10 mouse cellular contexts compared by ENCODE assay signal in genomic region chr7:101620373-101620772, GRCm38 (mm10). TPM values are rescaled to one million over a fixed set of nuclear protein-coding genes. Genes with fewer than 3 reads are reported as not detected.
DNase-seq lines count a peak whose midpoint lies in the region; ATAC-seq and TF ChIP-seq lines count a peak whose summit lies in the region.
"Had no signal": no experiment of that assay in that cellular context is flagged by ENCODE, and none has a peak within 500 bp of the region (broad histone marks: within the 10 kb centered on the region; RNA-seq: fewer than 3 reads in every experiment).

No protein-coding gene starts in this region.

- peak; percentile 79 for TF ChIP-seq CTCF in lung, postnatal 0 days (IDR thresholded peaks at IDR 0.05)
- TF ChIP-seq CTCF in stomach, postnatal 0 days (IDR thresholded peaks at IDR 0.05; ENCODE audit: low read depth): peak; percentile 84

- H3K9me3 ChIP-seq in heart, embryonic 10.5 days: no peaks in the 10 kb centered on the region
- no peaks in the 10 kb centered on the region for H3K9me3 ChIP-seq in lung, postnatal 0 days (ENCODE audit: low read length)
- H3K9me3 ChIP-seq in stomach, postnatal 0 days (ENCODE audit: control insufficient read depth, low read length): no peaks in the 10 kb centered on the region
- H3K9me3 ChIP-seq: embryonic facial prominence, embryonic 12.5 days; megakaryocyte, embryonic 14.5 days had no signal

- no peaks in the 10 kb centered on the region for H3K36me3 ChIP-seq in heart, embryonic 10.5 days
- H3K36me3 ChIP-seq in lung, postnatal 0 days (ENCODE audit: insufficient read depth, low read length): no peaks in the 10 kb centered on the region
- H3K36me3 ChIP-seq in stomach, postnatal 0 days (ENCODE audit: control insufficient read depth, insufficient read depth, low read length): no peaks in the 10 kb centered on the region
- H3K36me3 ChIP-seq: embryonic facial prominence, embryonic 12.5 days had no signal

- no peak overlapping the region for H3K4me2 ChIP-seq in lung, postnatal 0 days (replicated peaks; ENCODE audit: low read depth, low read length)
- no peak overlapping the region for H3K4me2 ChIP-seq in stomach, postnatal 0 days (replicated peaks; ENCODE audit: low read depth)
- H3K4me2 ChIP-seq: embryonic facial prominence, embryonic 12.5 days had no signal

- no peak overlapping the region for H3K9ac ChIP-seq in lung, postnatal 0 days (replicated peaks; ENCODE audit: low read depth)
- no peak overlapping the region for H3K9ac ChIP-seq in stomach, postnatal 0 days (ENCODE audit: low read length)
- H3K9ac ChIP-seq: embryonic facial prominence, embryonic 12.5 days had no signal

- H3K27me3 ChIP-seq in heart, embryonic 10.5 days (ENCODE audit: insufficient read depth, poor library complexity, severe bottlenecking): no peaks in the 10 kb centered on the region
- H3K27me3 ChIP-seq in lung, postnatal 0 days (replicated peaks; ENCODE audit: insufficient read depth, low read length): no peaks in the 10 kb centered on the region
- no peaks in the 10 kb centered on the region for H3K27me3 ChIP-seq in stomach, postnatal 0 days (ENCODE audit: control insufficient read depth, insufficient read depth, low read length)
- H3K27me3 ChIP-seq: embryonic facial prominence, embryonic 12.5 days had no signal

- ATAC-seq in lung, postnatal 0 days: no peak
- peak; percentile 73 for ATAC-seq in stomach, postnatal 0 days (ENCODE audit: low FRiP score, low TSS enrichment)

- H3K4me3 ChIP-seq in heart, embryonic 10.5 days: no peak overlapping the region
- no peak overlapping the region for H3K4me3 ChIP-seq in lung, postnatal 0 days (ENCODE audit: low read depth, low read length)
- no peak overlapping the region for H3K4me3 ChIP-seq in stomach, postnatal 0 days (ENCODE audit: low read depth, low read length)
- H3K4me3 ChIP-seq: embryonic facial prominence, embryonic 12.5 days; megakaryocyte, embryonic 14.5 days had no signal

- DNase-seq in heart, adult 11 months: peak; percentile 84
- no peak for DNase-seq in heart, embryonic 10.5 days (ENCODE audit: low spot score)
- DNase-seq in A20 (ENCODE audit: low read depth, low spot score) (peak; percentile 42), adipocyte (ENCODE audit: low spot score) (peak; percentile 16)
- DNase-seq in embryo, embryonic 10.5 days (ENCODE audit: low spot score): peak; percentile 79
- DNase-seq in kidney, postnatal 4 days: peak; percentile 63 to 69
- DNase-seq in lung, postnatal 0 days (ENCODE audit: low spot score): peak; percentile 53
- DNase-seq in stomach, postnatal 0 days (ENCODE audit: low spot score): peak; percentile 57

- H3K27ac ChIP-seq in heart, embryonic 10.5 days: no peak overlapping the region
- H3K27ac ChIP-seq in lung, postnatal 0 days (ENCODE audit: low read length): no peak overlapping the region
- H3K27ac ChIP-seq in stomach, postnatal 0 days (replicated peaks): no peak overlapping the region
- H3K27ac ChIP-seq: embryonic facial prominence, embryonic 12.5 days had no signal

- 28% methylated on average over 4 of the region's 4 CpGs for WGBS in heart, embryonic 10.5 days
- 19% methylated on average over 4 of the region's 4 CpGs for WGBS in lung, postnatal 0 days
- WGBS in stomach, postnatal 0 days: 19% methylated on average over 4 of the region's 4 CpGs

- H3K4me1 ChIP-seq in heart, embryonic 10.5 days: no peaks in the 10 kb centered on the region
- H3K4me1 ChIP-seq in lung, postnatal 0 days (ENCODE audit: insufficient read depth, low read depth, low read length): no peaks in the 10 kb centered on the region
- H3K4me1 ChIP-seq in stomach, postnatal 0 days (replicated peaks; ENCODE audit: control insufficient read depth, insufficient read depth): no peaks in the 10 kb centered on the region
- H3K4me1 ChIP-seq: embryonic facial prominence, embryonic 12.5 days had no signal

- TF ChIP-seq EP300 in lung, postnatal 0 days (IDR thresholded peaks at IDR 0.05): no peak
- TF ChIP-seq EP300 in stomach, postnatal 0 days (optimal IDR thresholded peaks at IDR 0.05): no peak

RNA-seq across cellular contexts. Expression of gene Art2b, which starts 35.0 kb away (rescaled TPM):
- polyA plus RNA-seq in heart, embryonic 10.5 days (2016; fragmentation: Nextera tagmentation; extraction: Ambion mirVana): not detected in 2 replicates
- not detected in 2 replicates for polyA plus RNA-seq in lung, postnatal 0 days (2015; fragmentation: Nextera tagmentation; extraction: Ambion mirVana)
- polyA plus RNA-seq in stomach, postnatal 0 days (2015; fragmentation: Nextera tagmentation; extraction: Ambion mirVana): not detected in 2 replicates
- polyA plus RNA-seq: embryonic facial prominence, embryonic 12.5 days had no signal

RNA-seq across cellular contexts. Expression of gene Clpb, which starts 43.1 kb away (rescaled TPM):
- 55.9 and 63.0 TPM in 2 replicates for polyA plus RNA-seq in heart, embryonic 10.5 days (2016; fragmentation: Nextera tagmentation; extraction: Ambion mirVana)
- polyA plus RNA-seq in lung, postnatal 0 days (2015; fragmentation: Nextera tagmentation; extraction: Ambion mirVana): 21.1 and 23.4 TPM in 2 replicates
- polyA plus RNA-seq in stomach, postnatal 0 days (2015; fragmentation: Nextera tagmentation; extraction: Ambion mirVana): 38.6 and 40.2 TPM in 2 replicates
